Mouse (Mus musculus) right cerebral cortex, postnatal 4 days (tissue): ENCODE measurements around the gene Zdhhc13.

Experiments
- DNase-seq: peaks from one replicate; pipeline ENCODE4 v3.0.0-alpha.2; 2022

The Zdhhc13 gene

GRCm38 (mm10) chr7:48845213-48845973 lies 56.6 kb downstream of the Zdhhc13 start:
- no peak for DNase-seq

GRCm38 (mm10) chr7:48846755-48847154 lies 58.0 kb downstream of the Zdhhc13 start:
- no peak for DNase-seq

- DNase-seq: no peak
These were observed 59.2 kb downstream of the Zdhhc13 start, which contains the start of gene Csrp3 for GRCm38 (mm10) chr7:48847820-48848650. TSS of gene Csrp3 (minus strand) at chr7:48848033.

- DNase-seq: no peak
These were observed 62.8 kb downstream of the Zdhhc13 start for GRCm38 (mm10) chr7:48851529-48852104.

GRCm38 (mm10) chr7:48853496-48853895 lies 64.7 kb downstream of the Zdhhc13 start:
- DNase-seq: no peak

GRCm38 (mm10) chr7:48855461-48855860 lies 66.7 kb downstream of the Zdhhc13 start:
- no peak for DNase-seq

GRCm38 (mm10) chr7:48858257-48858656 lies 69.5 kb downstream of the Zdhhc13 start:
- DNase-seq: no peak

GRCm38 (mm10) chr7:48859362-48859761 lies 70.6 kb downstream of the Zdhhc13 start:
- DNase-seq: no peak

GRCm38 (mm10) chr7:48860948-48861347 lies 72.1 kb downstream of the Zdhhc13 start:
- no peak for DNase-seq

GRCm38 (mm10) chr7:48861796-48862195 lies 73.0 kb downstream of the Zdhhc13 start:
- DNase-seq: no peak

GRCm38 (mm10) chr7:48864199-48864598 lies 75.4 kb downstream of the Zdhhc13 start:
- no peak for DNase-seq

GRCm38 (mm10) chr7:48864671-48865458 lies 76.1 kb downstream of the Zdhhc13 start:
- DNase-seq: no peak

- DNase-seq: no peak
These were observed 78.8 kb downstream of the Zdhhc13 start for GRCm38 (mm10) chr7:48867576-48867975.

- no peak for DNase-seq
These were observed 81.3 kb downstream of the Zdhhc13 start for GRCm38 (mm10) chr7:48870144-48870543.

GRCm38 (mm10) chr7:48870579-48871180 lies 81.9 kb downstream of the Zdhhc13 start:
- DNase-seq: no peak

- DNase-seq: no peak
These were observed 82.5 kb downstream of the Zdhhc13 start for GRCm38 (mm10) chr7:48871292-48871691.

- no peak for DNase-seq
These were observed 86.3 kb downstream of the Zdhhc13 start for GRCm38 (mm10) chr7:48875096-48875495.

GRCm38 (mm10) chr7:48876526-48876925 lies 87.7 kb downstream of the Zdhhc13 start:
- DNase-seq: no peak
